Mouse (Mus musculus) forebrain, embryonic 16.5 days (tissue): ENCODE measurements around the gene Fam83b. TPM values are rescaled to one million over a fixed set of nuclear protein-coding genes. Genes with fewer than 3 reads are reported as not detected.

ENCODE experiments used
- ATAC-seq: fragments of 200-750 bp; cut with Nextera tagmentation; 2 replicates; pipeline ENCODE4 v1.8.0; 2017; ENCODE audit warnings: mild to moderate bottlenecking, moderate library complexity
- H3K27ac ChIP-seq: fragments of 300-500 bp; sonication (generic); 2 replicates; pipeline ENCODE4 v1.5.1; 2014; ENCODE audit warnings: low read length, control low read depth
- H3K27me3 ChIP-seq: fragments of 300-500 bp; sonication (generic); replicated peaks from 2 replicates; pipeline ENCODE4 v1.6.1; 2014; ENCODE audit warnings: low read length; ENCODE audit not compliant: control insufficient read depth, insufficient read depth
- H3K36me3 ChIP-seq: fragments of 300-500 bp; sonication (generic); 2 replicates; pipeline ENCODE4 v1.6.1; 2014; ENCODE audit not compliant: control insufficient read depth, insufficient read depth
- H3K4me1 ChIP-seq: fragments of 300-500 bp; sonication (generic); replicated peaks from 2 replicates; pipeline ENCODE4 v1.6.1; 2014; ENCODE audit warnings: low read length; ENCODE audit not compliant: control insufficient read depth, insufficient read depth
- H3K4me2 ChIP-seq: fragments of 300-500 bp; sonication (generic); 2 replicates; pipeline ENCODE4 v1.6.1; 2014; ENCODE audit warnings: mild to moderate bottlenecking, low read length, control low read depth
- H3K4me3 ChIP-seq: fragments of 300-500 bp; sonication (generic); replicated peaks from 2 replicates; pipeline ENCODE4 v1.5.1; 2014; ENCODE audit warnings: mild to moderate bottlenecking, low read length, control low read depth
- H3K9ac ChIP-seq: fragments of 300-500 bp; sonication (generic); replicated peaks from 2 replicates; pipeline ENCODE4 v1.6.1; 2014; ENCODE audit warnings: low read depth, low read length, control low read depth
- H3K9me3 ChIP-seq: fragments of 300-500 bp; sonication (generic); 2 replicates; pipeline ENCODE4 v1.6.1; 2016; ENCODE audit warnings: low read length; ENCODE audit not compliant: control insufficient read depth
- WGBS: fragments of 180-500 bp; shearing (Covaris S2); extraction: QIAGEN DNeasy Blood & Tissue Kit; methylation state at CpG from one replicate; pipeline ENCODE4 v1.1.7; 2014; 5-methylcytosine and 5-hydroxymethylcytosine counted together
- polyA plus RNA-seq: library from polyadenylated mRNA; unstranded; fragments of >200 nt; fragmentation: Nextera tagmentation; extraction: Ambion mirVana; gene quantifications from 2 replicates; pipeline ENCODE4 v1.2.1, GENCODE M21; 2015

Fam83b gene
- polyA plus RNA-seq, 1 experiment from 2014 or later, result not detected

GRCm38 (mm10) chr9:76536032-76536431 is 30.9 kb downstream of the Fam83b start:
- no peaks in the 10 kb centered on the region for H3K27me3 ChIP-seq
- WGBS, result 91% methylated on average over 9 of the region's 9 CpGs
- no peak overlapping the region for H3K4me2 ChIP-seq
- H3K4me1 ChIP-seq, result no peaks in the 10 kb centered on the region
- H3K4me3 ChIP-seq, result no peak overlapping the region
- no peak for ATAC-seq
- H3K36me3 ChIP-seq, result no peaks in the 10 kb centered on the region
- no peak overlapping the region for H3K27ac ChIP-seq
- H3K9ac ChIP-seq, result no peak overlapping the region
- H3K9me3 ChIP-seq, result no peaks in the 10 kb centered on the region

- no peaks in the 10 kb centered on the region for H3K36me3 ChIP-seq
- H3K4me1 ChIP-seq, result no peaks in the 10 kb centered on the region
- no peak overlapping the region for H3K4me2 ChIP-seq
- WGBS, result 93% methylated on average over 3 of the region's 3 CpGs
- no peaks in the 10 kb centered on the region for H3K9me3 ChIP-seq
- H3K27ac ChIP-seq, result no peak overlapping the region
- H3K9ac ChIP-seq, result no peak overlapping the region
- ATAC-seq, result no peak
- H3K4me3 ChIP-seq, result no peak overlapping the region
- no peaks in the 10 kb centered on the region for H3K27me3 ChIP-seq
These were observed 34.5 kb downstream of the Fam83b start for GRCm38 (mm10) chr9:76532403-76532802.

DNA sequence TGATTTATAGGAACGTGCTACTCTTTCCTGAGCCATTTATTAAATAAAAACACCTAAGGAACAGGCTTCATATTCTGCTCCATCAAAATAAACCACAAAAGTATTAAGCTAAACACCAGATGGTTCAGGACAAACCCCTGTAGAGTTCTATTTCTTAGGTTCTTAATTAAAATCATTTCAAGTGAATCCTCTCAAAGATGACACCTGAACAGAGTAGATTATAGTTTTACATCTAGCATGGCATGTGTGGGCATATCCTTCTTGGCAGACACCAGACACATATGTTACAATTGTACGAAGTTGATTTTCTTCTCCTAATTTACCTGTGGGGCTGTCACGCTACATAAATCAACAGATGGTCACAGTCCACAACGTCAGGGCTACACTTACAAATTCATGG is 35.5 kb downstream of the Fam83b start:
- Histone ChIP-seq H3K36me3 (no peaks in the 10 kb centered on the region), H3K4me2 (no peak overlapping the region), H3K27me3 (no peaks in the 10 kb centered on the region), H3K4me1 (no peaks in the 10 kb centered on the region), H3K9me3 (no peaks in the 10 kb centered on the region), H3K27ac (no peak overlapping the region), H3K9ac (no peak overlapping the region), H3K4me3 (no peak overlapping the region)
- 81% methylated on average over 4 of the region's 4 CpGs for WGBS
- no peak for ATAC-seq

DNA sequence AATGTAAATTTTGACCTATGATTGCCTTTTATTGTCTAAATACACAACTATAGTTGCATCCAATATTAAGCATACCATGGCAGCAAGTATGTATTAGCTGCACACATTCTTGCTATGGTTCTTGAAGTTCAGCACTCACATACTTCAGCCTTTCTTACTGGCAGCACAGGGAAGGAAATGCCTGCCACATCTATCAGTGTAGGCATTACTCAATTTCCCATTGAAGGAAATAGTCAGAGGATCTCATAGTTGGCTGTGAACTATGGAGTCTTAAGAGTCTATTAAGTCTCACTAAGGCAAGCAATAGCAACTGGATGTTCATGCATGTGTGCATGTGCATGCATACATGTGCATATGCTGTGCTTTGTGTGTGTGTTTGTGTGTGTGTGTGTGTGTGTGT is 41.3 kb downstream of the Fam83b start:
- Histone ChIP-seq H3K27me3 (no peaks in the 10 kb centered on the region), H3K4me1 (no peaks in the 10 kb centered on the region), H3K4me2 (no peak overlapping the region), H3K9me3 (no peaks in the 10 kb centered on the region), H3K9ac (no peak overlapping the region), H3K36me3 (no peaks in the 10 kb centered on the region), H3K4me3 (no peak overlapping the region), H3K27ac (no peak overlapping the region)
- ATAC-seq, result no peak

DNA sequence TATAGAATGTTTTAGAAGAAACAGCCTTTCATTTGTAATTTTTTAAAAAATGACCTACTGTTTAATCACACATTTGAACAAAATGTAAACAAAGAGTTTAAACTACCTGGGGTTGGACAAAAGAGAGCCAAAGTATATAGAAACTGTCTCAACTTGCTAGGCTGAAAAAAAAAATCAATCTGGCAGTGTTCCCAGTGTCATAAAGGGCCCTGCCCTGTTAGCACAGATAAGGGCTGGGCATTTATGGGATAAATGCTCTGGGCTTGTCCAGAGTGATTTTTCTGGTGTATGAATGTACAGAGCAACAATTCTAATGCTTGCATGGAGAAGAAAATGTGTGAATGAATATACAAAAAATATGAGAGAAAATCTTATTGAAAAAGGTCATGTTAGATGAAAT is 43.8 kb downstream of the Fam83b start:
- Histone ChIP-seq H3K27ac (no peak overlapping the region), H3K4me1 (no peaks in the 10 kb centered on the region), H3K27me3 (no peaks in the 10 kb centered on the region), H3K4me3 (no peak overlapping the region), H3K4me2 (no peak overlapping the region), H3K9ac (no peak overlapping the region), H3K9me3 (no peaks in the 10 kb centered on the region), H3K36me3 (no peaks in the 10 kb centered on the region)
- no peak for ATAC-seq

DNA sequence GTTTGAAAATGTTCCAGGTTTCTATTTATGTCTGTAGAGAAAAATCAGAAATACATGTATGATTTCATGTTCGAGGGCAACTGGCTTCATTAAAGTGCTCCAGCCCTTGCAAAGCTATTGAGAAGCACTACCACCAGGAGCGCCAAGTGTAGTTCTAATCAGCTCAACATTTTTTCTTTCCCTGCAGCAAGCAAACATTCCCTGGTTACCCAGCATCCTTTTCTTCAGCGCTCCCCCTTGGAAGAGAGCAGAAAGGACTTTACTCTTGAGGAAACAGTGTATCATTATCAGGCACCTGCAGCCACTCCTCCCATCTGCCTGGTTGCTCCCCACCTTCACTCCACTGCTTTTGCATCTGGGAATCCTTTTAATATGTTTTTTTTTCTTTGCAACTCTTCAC is 45.3 kb downstream of the Fam83b start:
- 82% methylated on average over 3 of the region's 3 CpGs for WGBS
- ATAC-seq, result no peak
- Histone ChIP-seq H3K4me3 (no peak overlapping the region), H3K4me1 (no peaks in the 10 kb centered on the region), H3K4me2 (no peak overlapping the region), H3K9me3 (no peaks in the 10 kb centered on the region), H3K27ac (no peak overlapping the region), H3K27me3 (no peaks in the 10 kb centered on the region), H3K36me3 (no peaks in the 10 kb centered on the region), H3K9ac (no peak overlapping the region)

GRCm38 (mm10) chr9:76518665-76519064 is 48.3 kb downstream of the Fam83b start:
- Histone ChIP-seq H3K4me3 (no peak overlapping the region), H3K9me3 (no peaks in the 10 kb centered on the region), H3K27ac (no peak overlapping the region), H3K36me3 (no peaks in the 10 kb centered on the region), H3K27me3 (no peaks in the 10 kb centered on the region), H3K4me1 (no peaks in the 10 kb centered on the region), H3K4me2 (no peak overlapping the region), H3K9ac (no peak overlapping the region)
- 79% methylated on average over 1 of the region's 1 CpGs for WGBS
- no peak for ATAC-seq

DNA sequence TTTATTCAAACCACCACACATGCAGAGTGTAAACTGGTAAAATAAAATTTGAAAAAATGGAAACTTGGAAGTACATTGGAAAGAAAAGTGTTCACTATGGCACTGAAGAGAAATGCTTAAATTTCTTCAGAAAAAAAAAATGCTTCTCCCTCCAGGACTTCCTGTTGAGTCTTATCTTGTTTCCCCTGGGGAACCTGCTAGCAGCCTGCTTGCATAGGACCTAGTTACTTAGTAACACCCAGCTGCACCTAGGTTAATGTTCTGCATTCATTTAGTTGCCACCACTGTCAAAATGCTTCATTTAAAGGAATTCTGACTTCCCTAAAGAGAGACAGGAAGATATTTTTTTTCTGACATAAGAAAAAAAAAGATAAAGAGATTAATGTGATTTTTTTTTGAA is 61.3 kb downstream of the Fam83b start:
- Histone ChIP-seq H3K4me3 (no peak overlapping the region), H3K27ac (no peak overlapping the region), H3K9me3 (no peaks in the 10 kb centered on the region), H3K4me2 (no peak overlapping the region), H3K27me3 (no peaks in the 10 kb centered on the region), H3K36me3 (no peaks in the 10 kb centered on the region), H3K9ac (no peak overlapping the region), H3K4me1 (no peaks in the 10 kb centered on the region)
- ATAC-seq, result no peak

DNA sequence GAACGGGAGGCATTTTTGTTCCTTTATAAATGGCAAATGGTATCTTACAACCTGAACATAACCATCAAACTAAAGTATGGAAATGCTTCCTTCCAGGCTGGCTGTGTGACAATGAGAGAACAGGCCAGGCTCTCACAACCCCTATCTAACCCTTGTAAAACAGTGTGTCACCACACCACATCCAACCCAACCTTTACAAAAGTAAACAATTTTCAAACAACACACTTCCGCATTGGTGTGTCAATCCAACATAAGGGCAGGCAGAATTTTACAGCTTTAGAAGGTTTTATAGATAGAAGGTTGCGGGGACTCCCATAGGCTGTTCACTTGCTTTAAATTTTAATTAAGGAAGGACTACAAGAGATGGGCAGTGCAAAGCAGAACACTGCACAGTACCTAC is 77.2 kb downstream of the Fam83b start:
- H3K36me3 ChIP-seq, result no peaks in the 10 kb centered on the region
- no peak overlapping the region for H3K4me2 ChIP-seq
- H3K27ac ChIP-seq, result no peak overlapping the region
- H3K9ac ChIP-seq, result no peak overlapping the region
- no peaks in the 10 kb centered on the region for H3K9me3 ChIP-seq
- 93% methylated on average over 3 of the region's 3 CpGs for WGBS
- no peaks in the 10 kb centered on the region for H3K27me3 ChIP-seq
- H3K4me3 ChIP-seq, result no peak overlapping the region
- no peak for ATAC-seq
- no peaks in the 10 kb centered on the region for H3K4me1 ChIP-seq

DNA sequence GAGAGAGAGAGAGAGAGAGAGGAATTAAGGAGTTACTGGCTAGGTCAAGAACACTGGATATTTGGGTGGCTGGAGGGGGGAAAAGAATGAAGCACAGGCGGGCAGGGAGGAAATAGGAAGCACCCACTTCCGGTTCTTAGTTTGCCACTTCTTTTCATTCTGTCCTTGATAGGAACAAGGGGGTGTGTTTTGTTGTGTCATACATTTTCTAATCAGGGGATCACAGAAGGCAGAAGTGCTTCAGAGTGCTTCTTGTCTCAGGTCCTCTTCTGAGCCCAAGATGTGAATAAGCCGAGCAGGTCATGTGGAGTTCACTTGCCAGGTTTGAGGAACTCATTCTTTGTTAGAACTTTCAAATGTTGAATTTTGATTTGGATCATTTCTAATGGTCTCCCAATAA is 86.8 kb downstream of the Fam83b start:
- Histone ChIP-seq H3K4me3 (no peak overlapping the region), H3K9ac (no peak overlapping the region), H3K27ac (no peak overlapping the region), H3K27me3 (no peaks in the 10 kb centered on the region), H3K4me2 (no peak overlapping the region), H3K4me1 (no peaks in the 10 kb centered on the region), H3K9me3 (no peaks in the 10 kb centered on the region), H3K36me3 (no peaks in the 10 kb centered on the region)
- WGBS, result 85% methylated on average over 3 of the region's 3 CpGs
- ATAC-seq, result no peak
